Mouse (Mus musculus) CH12.LX (cell line): ENCODE measurements around the gene Sugt1. TPM values are rescaled to one million over a fixed set of nuclear protein-coding genes. Genes with fewer than 3 reads are reported as not detected.
A peak's percentile ranks its signal among the peaks of the same experiment; 100 is the strongest.

Experiments used
- DNase-seq: peaks from one replicate; pipeline ENCODE4 v3.0.0-alpha.2; 2013; ENCODE audit errors: extremely low read depth
- H3K27ac ChIP-seq: 2 replicates; pipeline ENCODE4 v1.5.1; 2012; ENCODE audit warnings: low read depth, mild to moderate bottlenecking, control low read depth, moderate library complexity; ENCODE audit not compliant: insufficient read depth
- H3K27me3 ChIP-seq: replicated peaks from 2 replicates; pipeline ENCODE3; 2012; ENCODE audit warnings: inconsistent platforms
- H3K36me3 ChIP-seq, 2 experiments: replicated peaks in 1 of 2; 2 replicates each; pipeline versions ENCODE3 to v1.6.1; 2012; ENCODE audit warnings: inconsistent platforms in 1 of 2, low read length in 1 of 2, mild to moderate bottlenecking in 1 of 2, mixed read lengths in 1 of 2, moderate library complexity in 1 of 2; ENCODE audit not compliant: control insufficient read depth in 1 of 2, insufficient read depth in 1 of 2
- H3K4me1 ChIP-seq, 2 experiments: 2 replicates each; pipeline ENCODE4 v1.6.1; 2012; ENCODE audit warnings: inconsistent platforms in 1 of 2, moderate library complexity in 1 of 2; ENCODE audit not compliant: insufficient read depth in 2 of 2, control insufficient read depth in 1 of 2
- H3K4me2 ChIP-seq: 2 replicates; pipeline ENCODE4 v1.6.1; 2012; ENCODE audit warnings: low read depth, mild to moderate bottlenecking, control low read depth; ENCODE audit not compliant: poor library complexity, insufficient read depth, severe bottlenecking
- H3K4me3 ChIP-seq, 3 experiments: fragments of 150-350 bp in 1 of 3; sonication (generic) in 1 of 3; replicated peaks in 1 of 3; 2 replicates each; pipeline versions ENCODE3 to v1.5.1; 2011 to 2012; ENCODE audit warnings: low read depth in 2 of 3, low read length in 2 of 3, mild to moderate bottlenecking in 2 of 3, moderate library complexity in 2 of 3, control low read depth in 1 of 3, improper control_type of control experiment in 1 of 3, inconsistent platforms in 1 of 3, mixed read lengths in 1 of 3; ENCODE audit not compliant: poor library complexity in 1 of 3
- H3K79me2 ChIP-seq: replicated peaks from 2 replicates; pipeline ENCODE4 v1.6.1; 2012; ENCODE audit warnings: mild to moderate bottlenecking, moderate library complexity; ENCODE audit not compliant: control insufficient read depth, poor library complexity, insufficient read depth, severe bottlenecking; ENCODE audit errors: extremely low read depth
- H3K9ac ChIP-seq: 2 replicates; pipeline ENCODE4 v1.6.1; 2012; ENCODE audit warnings: low read depth, mild to moderate bottlenecking, control low read depth, moderate library complexity; ENCODE audit not compliant: insufficient read depth
- H3K9me3 ChIP-seq: replicated peaks from 2 replicates; pipeline ENCODE3; 2012; ENCODE audit warnings: low read length, inconsistent platforms, mixed read lengths
- BHLHE40 ChIP-seq: IDR thresholded peaks from 2 replicates; pipeline ENCODE4 v1.6.1; 2011; ENCODE audit warnings: mild to moderate bottlenecking, low read depth, low read length, improper control_type of control experiment
- ELF1 ChIP-seq: IDR thresholded peaks from 2 replicates; pipeline ENCODE4 v1.6.1; 2014; ENCODE audit warnings: low read depth, mild to moderate bottlenecking, inconsistent platforms, low read length, improper control_type of control experiment
- EP300 ChIP-seq: IDR thresholded peaks from 2 replicates; pipeline ENCODE4 v1.6.1; 2011; ENCODE audit warnings: low read length, improper control_type of control experiment
- ETS1 ChIP-seq: conservative IDR thresholded peaks from 2 replicates; pipeline ENCODE4 v1.6.1; 2012; ENCODE audit warnings: low read depth, mild to moderate bottlenecking, inconsistent platforms, low read length, improper control_type of control experiment, moderate library complexity
- GABPA ChIP-seq: IDR thresholded peaks from 2 replicates; pipeline ENCODE4 v1.6.1; 2012; ENCODE audit warnings: low read depth, low read length, improper control_type of control experiment, inconsistent platforms; ENCODE audit not compliant: insufficient replicate concordance
- HCFC1 ChIP-seq: IDR thresholded peaks from 2 replicates; pipeline ENCODE4 v1.6.1; 2012; ENCODE audit warnings: low read depth, mild to moderate bottlenecking, inconsistent platforms, low read length, improper control_type of control experiment
- IRF4 ChIP-seq: IDR thresholded peaks from 2 replicates; pipeline ENCODE4 v1.6.1; 2014; ENCODE audit warnings: low read depth, mild to moderate bottlenecking, inconsistent platforms, low read length, improper control_type of control experiment
- KAT2A ChIP-seq: IDR thresholded peaks from 2 replicates; pipeline ENCODE4 v1.6.1; 2012; ENCODE audit warnings: low read length, improper control_type of control experiment, inconsistent platforms; ENCODE audit not compliant: insufficient replicate concordance
- MAFK ChIP-seq: IDR thresholded peaks from 2 replicates; pipeline ENCODE4 v1.6.1; 2011; ENCODE audit warnings: low read length, improper control_type of control experiment; ENCODE audit not compliant: insufficient replicate concordance
- MAZ ChIP-seq: IDR thresholded peaks from 2 replicates; pipeline ENCODE4 v1.6.1; 2012; ENCODE audit warnings: low read depth, mild to moderate bottlenecking, inconsistent platforms, low read length, improper control_type of control experiment, moderate library complexity
- MEF2A ChIP-seq: IDR thresholded peaks from 2 replicates; pipeline ENCODE4 v1.6.1; 2014; ENCODE audit warnings: low read depth, mild to moderate bottlenecking, inconsistent platforms, low read length, improper control_type of control experiment, borderline replicate concordance
- MXI1 ChIP-seq: IDR thresholded peaks from 2 replicates; pipeline ENCODE4 v1.6.1; 2011; ENCODE audit warnings: mild to moderate bottlenecking, low read depth, low read length, improper control_type of control experiment
- NELFE ChIP-seq: IDR thresholded peaks from 2 replicates; pipeline ENCODE4 v1.6.1; 2011; ENCODE audit warnings: low read depth, low read length, improper control_type of control experiment
- SIN3A ChIP-seq: IDR thresholded peaks from 2 replicates; pipeline ENCODE4 v1.6.1; 2012; ENCODE audit warnings: low read length, improper control_type of control experiment, inconsistent platforms
- SMC3 ChIP-seq: IDR thresholded peaks from 2 replicates; pipeline ENCODE4 v1.6.1; 2011; ENCODE audit warnings: low read depth, low read length, improper control_type of control experiment
- TCF12 ChIP-seq: IDR thresholded peaks from 2 replicates; pipeline ENCODE4 v1.6.1; 2014; ENCODE audit warnings: low read depth, mild to moderate bottlenecking, inconsistent platforms, low read length, improper control_type of control experiment
- UBTF ChIP-seq: IDR thresholded peaks from 2 replicates; pipeline ENCODE4 v1.6.1; 2012; ENCODE audit warnings: low read depth, mild to moderate bottlenecking, inconsistent platforms, low read length, improper control_type of control experiment, moderate library complexity
- USF1 ChIP-seq: IDR thresholded peaks from 2 replicates; pipeline ENCODE4 v1.6.1; 2014; ENCODE audit warnings: low read depth, mild to moderate bottlenecking, inconsistent platforms, low read length, improper control_type of control experiment
- ZC3H11A ChIP-seq: IDR thresholded peaks from 2 replicates; pipeline ENCODE4 v1.6.1; 2012; ENCODE audit warnings: low read depth, mild to moderate bottlenecking, inconsistent platforms, low read length, improper control_type of control experiment
- ZMIZ1 ChIP-seq: IDR thresholded peaks from 2 replicates; pipeline ENCODE4 v1.6.1; 2012; ENCODE audit warnings: low read depth, mild to moderate bottlenecking, inconsistent platforms, low read length, improper control_type of control experiment
- dilution Hi-C: fragments of 300-500 bp; cut with MboI; formaldehyde crosslinking; loops from 2 replicates; pipeline ENCODE4 v1.14.3; 2020; ENCODE audit warnings: low sequenced_read_pairs; ENCODE audit not compliant: extremely low pct_unique_long_range_greater_than_20kb, extremely low pct_ligation_motif_present
- in situ Hi-C: fragments of 300-500 bp; cut with MboI; formaldehyde crosslinking; loops from 3 replicates; pipeline ENCODE4 v1.14.3; 2019; ENCODE audit warnings: low sequenced_read_pairs, low pct_ligation_motif_present, low pct_unique_long_range_greater_than_20kb, mixed read lengths
- polyA plus RNA-seq: library from polyadenylated mRNA; unstranded; fragments of >175 nt; gene quantifications from 2 replicates; pipeline ENCODE4 v1.2.1, GENCODE M21; 2012; ENCODE audit warnings: low read depth; ENCODE audit not compliant: insufficient read length
- total RNA-seq, 2 experiments: library from RNA; depleted of rRNA; stranded (reverse); fragments of 300-350 nt in 1 of 2; fragments of >200 nt in 1 of 2; gene quantifications; 2 replicates each; pipeline ENCODE4 v1.2.3; 2012 to 2014

The Sugt1 gene
- total and polyA plus RNA-seq, 3 experiments: 91.9 to 118 (median 114) TPM

DNA sequence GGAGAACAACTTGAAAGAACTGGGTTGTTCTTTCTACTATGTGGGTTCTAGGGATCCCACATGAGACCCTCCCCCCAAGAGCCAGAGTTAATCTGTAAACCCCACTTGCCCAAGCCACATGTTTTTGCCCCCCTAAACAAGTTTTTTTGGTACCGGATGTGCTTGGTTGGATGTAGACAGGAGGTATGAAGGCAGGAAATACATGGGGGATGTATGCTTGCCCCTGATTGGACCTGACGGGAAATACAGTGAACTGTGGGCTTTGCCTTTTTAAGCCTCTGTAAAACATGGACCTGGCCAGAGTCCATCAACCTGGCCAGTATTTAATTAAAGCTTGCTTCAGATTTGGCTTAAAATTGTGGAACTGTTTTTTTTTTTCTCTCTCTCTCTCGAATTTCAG lies 62.2 kb downstream of the Sugt1 start:
- no peak for TF ChIP-seq NELFE
- TF ChIP-seq GABPA: no peak
- TF ChIP-seq SIN3A: no peak
- no peak for TF ChIP-seq MAZ
- no peak for TF ChIP-seq MAFK
- no peak for TF ChIP-seq IRF4
- TF ChIP-seq UBTF: no peak
- TF ChIP-seq ELF1: no peak
- no peak for TF ChIP-seq KAT2A
- TF ChIP-seq ETS1: no peak
- no peak for TF ChIP-seq ZC3H11A
- TF ChIP-seq TCF12: no peak
- no peak for TF ChIP-seq SMC3
- in situ Hi-C loops (no loop called here), dilution Hi-C loops (no loop called here)
- Histone ChIP-seq H3K9ac (no peak overlapping the region), H3K4me2 (no peak overlapping the region), H3K4me1 (peaks cover 4 to 16% of the 10 kb centered on the region in 2 experiments), H3K4me3 (no peak overlapping the region), H3K36me3 (no peaks in the 10 kb centered on the region), H3K27me3 (no peaks in the 10 kb centered on the region), H3K27ac (no peak overlapping the region), H3K79me2 (no peaks in the 10 kb centered on the region), H3K9me3 (no peaks in the 10 kb centered on the region)
- DNase-seq: no peak

DNA sequence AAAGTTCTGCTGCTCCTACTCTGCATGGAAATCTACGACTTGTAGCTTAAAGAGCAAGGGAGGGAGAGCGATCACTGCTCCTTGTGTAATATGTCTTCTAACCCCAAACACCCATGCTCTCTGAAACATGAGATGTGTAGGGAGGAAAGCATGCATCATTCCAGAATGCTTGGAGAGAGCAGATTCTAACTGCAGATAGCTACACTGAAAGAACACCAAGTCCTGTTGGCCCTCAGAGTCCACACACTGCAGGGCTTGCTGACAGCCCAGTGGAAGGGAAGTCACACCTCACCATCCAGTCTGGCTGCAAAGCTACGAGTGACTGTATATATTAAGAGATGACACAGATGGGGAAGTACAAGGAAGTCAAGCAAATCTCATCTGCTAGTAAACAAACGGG lies 65.2 kb downstream of the Sugt1 start:
- dilution Hi-C loops: no loop called here
- no peak overlapping the region for H3K9ac ChIP-seq
- in situ Hi-C loops: no loop called here

More for the DNA sequence above, 65.2 kb downstream of the Sugt1 start:
- Histone ChIP-seq H3K4me2 (no peak overlapping the region), H3K27ac (no peak overlapping the region), H3K27me3 (no peaks in the 10 kb centered on the region), H3K36me3 (no peaks in the 10 kb centered on the region), H3K79me2 (no peaks in the 10 kb centered on the region), H3K4me3 (no peak overlapping the region), H3K4me1 (peaks cover 4 to 16% of the 10 kb centered on the region in 2 experiments), H3K9me3 (no peaks in the 10 kb centered on the region)
- DNase-seq: peak; percentile 4
- TF ChIP-seq GABPA (no peak), EP300 (no peak), TCF12 (no peak), UBTF (no peak), BHLHE40 (no peak), ZMIZ1 (no peak), USF1 (no peak), HCFC1 (no peak), MEF2A (no peak), MXI1 (no peak), ELF1 (no peak)
